Mouse (Mus musculus): ENCODE measurements at regions not wholly inside any gene's neighbourhood (a gene's known extent, or its start where the extent isn't known, plus 50 kb on each side); places are given as distances from the start of the nearest gene placed in this dataset.

DNA sequence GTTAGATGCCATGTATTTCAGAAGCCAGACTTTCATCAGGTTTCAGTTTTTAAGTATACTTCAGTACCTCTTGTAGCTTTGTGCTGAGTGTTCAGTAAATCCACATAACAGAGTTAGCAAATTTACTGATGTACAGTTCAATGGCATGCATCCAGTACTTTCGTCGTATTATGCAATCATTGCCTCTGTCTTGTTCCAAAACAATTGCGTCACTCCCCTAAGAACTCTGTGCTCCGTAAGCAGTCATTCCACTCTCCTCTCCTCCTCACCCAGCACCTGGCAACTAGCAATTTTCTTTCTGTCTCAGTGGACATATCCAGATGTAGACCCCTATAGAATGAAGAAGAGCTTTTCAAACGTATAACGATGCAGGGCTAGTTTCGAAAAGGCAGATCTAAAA lies 209.5 kb downstream of the Bmp2 start:
- 47% methylated on average over 7 of the region's 7 CpGs for WGBS
- TF ChIP-seq CTCF (IDR thresholded peaks at IDR 0.05; ENCODE audit: low read depth): no peak
- no peaks in the 10 kb centered on the region for H3K4me1 ChIP-seq (replicated peaks; ENCODE audit: control insufficient read depth, insufficient read depth, low read length)
- no peaks in the 10 kb centered on the region for H3K36me3 ChIP-seq (ENCODE audit: control insufficient read depth, insufficient read depth)
- ATAC-seq: no peak
- no peaks in the 10 kb centered on the region for H3K9me3 ChIP-seq (ENCODE audit: control insufficient read depth)
- H3K27ac ChIP-seq (ENCODE audit: low read depth, low read length): no peak overlapping the region
- no peak overlapping the region for H3K9ac ChIP-seq (ENCODE audit: low read depth, low read length)
- no peaks in the 10 kb centered on the region for H3K27me3 ChIP-seq (replicated peaks; ENCODE audit: control insufficient read depth, insufficient read depth, low read length)
- no peak overlapping the region for H3K4me2 ChIP-seq (replicated peaks; ENCODE audit: low read depth)
- no peak overlapping the region for H3K4me3 ChIP-seq (ENCODE audit: low read depth, low read length)

DNA sequence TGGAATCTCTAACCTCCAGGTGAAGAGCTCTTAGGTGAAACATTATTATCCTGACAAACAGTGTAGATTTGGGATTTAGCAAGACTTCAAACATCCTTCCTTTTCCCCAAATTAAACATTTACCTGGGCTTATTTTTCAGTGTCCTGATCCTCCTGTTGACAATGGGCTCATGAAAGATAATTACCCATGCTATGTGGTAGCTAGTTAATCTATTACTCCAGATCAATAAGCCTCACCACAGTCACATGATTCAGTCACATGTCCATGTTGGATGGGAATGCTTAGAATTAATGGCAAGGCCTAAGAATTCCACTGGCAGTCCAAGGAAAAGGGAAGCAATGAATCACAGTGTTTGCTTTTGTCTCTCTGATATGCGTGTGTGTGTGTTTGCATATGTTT lies 216.6 kb downstream of the Bmp2 start:
- Histone ChIP-seq H3K9ac (ENCODE audit: low read depth, low read length) (no peak overlapping the region), H3K27me3 (replicated peaks; ENCODE audit: control insufficient read depth, insufficient read depth, low read length) (no peaks in the 10 kb centered on the region), H3K27ac (ENCODE audit: low read depth, low read length) (no peak overlapping the region), H3K4me3 (ENCODE audit: low read depth, low read length) (no peak overlapping the region), H3K4me2 (replicated peaks; ENCODE audit: low read depth) (no peak overlapping the region), H3K4me1 (replicated peaks; ENCODE audit: control insufficient read depth, insufficient read depth, low read length) (no peaks in the 10 kb centered on the region), H3K9me3 (ENCODE audit: control insufficient read depth) (no peaks in the 10 kb centered on the region), H3K36me3 (ENCODE audit: control insufficient read depth, insufficient read depth) (no peaks in the 10 kb centered on the region)
- WGBS: 36% methylated on average over 1 of the region's 1 CpGs
- TF ChIP-seq CTCF (IDR thresholded peaks at IDR 0.05; ENCODE audit: low read depth): no peak
- ATAC-seq: no peak

DNA sequence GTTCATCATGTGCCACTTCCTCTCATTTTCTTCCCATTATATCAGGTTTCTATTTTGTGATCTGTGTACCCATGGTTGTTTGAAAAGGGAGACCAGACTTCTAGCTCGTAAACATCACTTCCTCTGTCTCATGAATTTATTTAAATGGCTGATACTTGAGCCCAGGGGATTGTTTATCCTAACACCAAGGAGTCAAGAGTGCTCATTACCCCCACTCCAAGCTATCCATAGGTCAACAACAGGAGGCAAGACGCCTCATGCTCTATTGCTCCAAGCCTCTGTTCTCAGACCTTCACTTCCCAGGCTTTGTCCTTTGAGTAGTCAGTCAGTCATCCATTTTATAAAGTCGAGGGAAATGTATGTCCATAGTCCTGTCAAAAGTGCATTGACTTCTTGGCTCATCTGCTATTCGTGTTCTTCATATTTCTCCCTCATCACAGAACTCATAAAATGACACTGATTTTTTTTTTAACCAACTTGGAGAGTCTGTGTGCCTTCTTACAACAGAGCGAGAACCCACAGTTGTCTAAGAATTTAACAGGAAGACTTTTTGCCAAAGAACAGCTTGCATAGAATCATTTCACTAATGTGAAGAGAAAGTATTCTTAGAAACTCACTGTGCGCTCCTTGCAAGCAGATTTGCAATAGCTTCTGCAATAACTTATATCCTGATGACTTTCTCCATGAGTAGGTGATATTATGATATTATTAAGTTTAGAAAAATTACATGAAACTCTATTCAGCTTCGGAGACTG lies 231.8 kb downstream of the Bmp2 start:
- TF ChIP-seq CTCF (IDR thresholded peaks at IDR 0.05; ENCODE audit: low read depth): no peak
- Histone ChIP-seq H3K27me3 (replicated peaks; ENCODE audit: control insufficient read depth, insufficient read depth, low read length) (no peaks in the 10 kb centered on the region), H3K27ac (ENCODE audit: low read depth, low read length) (no peak overlapping the region), H3K4me2 (replicated peaks; ENCODE audit: low read depth) (no peak overlapping the region), H3K4me3 (ENCODE audit: low read depth, low read length) (no peak overlapping the region), H3K9me3 (ENCODE audit: control insufficient read depth) (no peaks in the 10 kb centered on the region), H3K9ac (ENCODE audit: low read depth, low read length) (no peak overlapping the region), H3K4me1 (replicated peaks; ENCODE audit: control insufficient read depth, insufficient read depth, low read length) (no peaks in the 10 kb centered on the region), H3K36me3 (ENCODE audit: control insufficient read depth, insufficient read depth) (no peaks in the 10 kb centered on the region)
- no peak for ATAC-seq
- 71% methylated on average over 7 of the region's 7 CpGs for WGBS

DNA sequence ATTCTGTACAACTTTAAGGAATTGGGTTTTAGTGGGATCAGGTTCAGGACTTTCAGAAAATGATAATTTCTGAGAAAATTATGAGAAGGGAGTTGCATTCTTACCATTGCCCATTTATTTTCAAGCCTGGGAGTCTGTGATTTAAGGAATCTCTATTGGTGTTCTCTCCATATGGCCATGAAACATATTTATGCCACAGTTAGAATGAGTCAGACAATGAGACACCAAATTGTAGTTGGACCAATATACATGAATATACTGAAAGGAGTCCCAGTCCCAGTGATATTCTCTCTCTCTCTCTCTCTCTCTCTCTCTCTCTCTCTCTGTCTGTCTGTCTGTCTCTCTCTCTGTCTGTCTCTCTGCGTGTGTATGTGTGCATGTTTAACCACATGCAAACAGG lies 239.1 kb downstream of the Bmp2 start:
- Histone ChIP-seq H3K9ac (ENCODE audit: low read depth, low read length) (no peak overlapping the region), H3K4me1 (replicated peaks; ENCODE audit: control insufficient read depth, insufficient read depth, low read length) (no peaks in the 10 kb centered on the region), H3K27ac (ENCODE audit: low read depth, low read length) (no peak overlapping the region), H3K27me3 (replicated peaks; ENCODE audit: control insufficient read depth, insufficient read depth, low read length) (no peaks in the 10 kb centered on the region), H3K4me3 (ENCODE audit: low read depth, low read length) (no peak overlapping the region), H3K4me2 (replicated peaks; ENCODE audit: low read depth) (no peak overlapping the region), H3K9me3 (ENCODE audit: control insufficient read depth) (no peaks in the 10 kb centered on the region), H3K36me3 (ENCODE audit: control insufficient read depth, insufficient read depth) (no peaks in the 10 kb centered on the region)
- ATAC-seq: no peak
- WGBS: 48% methylated on average over 1 of the region's 1 CpGs
- no peak for TF ChIP-seq CTCF (IDR thresholded peaks at IDR 0.05; ENCODE audit: low read depth)

DNA sequence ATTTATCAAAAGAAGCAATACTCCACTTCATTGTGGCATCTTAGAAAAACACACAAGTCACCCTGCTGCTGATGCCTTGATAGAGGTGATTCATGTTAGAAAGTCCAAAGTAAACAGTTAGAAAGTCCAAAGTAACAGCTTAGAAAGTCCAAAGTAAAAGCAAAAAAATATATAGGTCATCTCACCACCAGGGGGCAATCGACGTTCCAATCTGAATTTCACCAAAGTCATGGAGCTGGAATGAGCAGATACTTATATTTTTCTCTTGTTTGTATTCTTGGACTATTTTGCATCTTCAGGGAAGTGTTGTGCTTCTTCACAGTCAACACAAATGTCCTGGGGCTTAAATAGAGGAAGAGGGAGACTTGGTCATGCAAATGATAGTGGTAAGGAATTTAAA lies 241.3 kb downstream of the Bmp2 start:
- H3K4me1 ChIP-seq (replicated peaks; ENCODE audit: control insufficient read depth, insufficient read depth, low read length): no peaks in the 10 kb centered on the region
- no peaks in the 10 kb centered on the region for H3K27me3 ChIP-seq (replicated peaks; ENCODE audit: control insufficient read depth, insufficient read depth, low read length)
- H3K36me3 ChIP-seq (ENCODE audit: control insufficient read depth, insufficient read depth): no peaks in the 10 kb centered on the region
- no peak overlapping the region for H3K27ac ChIP-seq (ENCODE audit: low read depth, low read length)
- H3K9me3 ChIP-seq (ENCODE audit: control insufficient read depth): no peaks in the 10 kb centered on the region
- no peak overlapping the region for H3K9ac ChIP-seq (ENCODE audit: low read depth, low read length)
- 23% methylated on average over 2 of the region's 2 CpGs for WGBS
- peak; percentile 69 for TF ChIP-seq CTCF (IDR thresholded peaks at IDR 0.05; ENCODE audit: low read depth)
- ATAC-seq: no peak
- H3K4me2 ChIP-seq (replicated peaks; ENCODE audit: low read depth): no peak overlapping the region
- H3K4me3 ChIP-seq (ENCODE audit: low read depth, low read length): no peak overlapping the region

DNA sequence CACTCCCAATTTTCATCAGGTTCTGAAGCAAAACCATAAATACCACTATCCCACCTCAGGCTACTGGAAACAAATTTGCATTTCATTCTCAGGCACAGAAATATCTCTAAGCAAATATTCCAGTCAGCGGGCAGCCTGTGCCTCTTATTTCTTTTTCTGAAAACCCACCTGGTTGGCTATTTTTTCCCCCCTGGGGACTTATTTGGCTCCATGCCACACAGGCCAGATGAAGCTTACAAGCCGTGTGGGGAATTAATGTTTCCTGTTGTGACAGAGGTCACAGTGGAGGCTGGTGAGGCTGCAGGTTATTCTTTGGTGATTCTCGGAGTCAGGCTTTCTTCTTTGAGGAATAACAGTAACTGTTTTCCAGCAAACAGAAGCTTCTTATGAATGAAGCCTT lies 250.7 kb downstream of the Bmp2 start:
- no peaks in the 10 kb centered on the region for H3K4me1 ChIP-seq (replicated peaks; ENCODE audit: control insufficient read depth, insufficient read depth, low read length)
- H3K4me3 ChIP-seq (ENCODE audit: low read depth, low read length): no peak overlapping the region
- no peak overlapping the region for H3K4me2 ChIP-seq (replicated peaks; ENCODE audit: low read depth)
- no peaks in the 10 kb centered on the region for H3K27me3 ChIP-seq (replicated peaks; ENCODE audit: control insufficient read depth, insufficient read depth, low read length)
- H3K9me3 ChIP-seq (ENCODE audit: control insufficient read depth): no peaks in the 10 kb centered on the region
- no peaks in the 10 kb centered on the region for H3K36me3 ChIP-seq (ENCODE audit: control insufficient read depth, insufficient read depth)
- no peak for TF ChIP-seq CTCF (IDR thresholded peaks at IDR 0.05; ENCODE audit: low read depth)
- WGBS: 52% methylated on average over 3 of the region's 3 CpGs
- H3K27ac ChIP-seq (ENCODE audit: low read depth, low read length): no peak overlapping the region
- no peak for ATAC-seq
- H3K9ac ChIP-seq (ENCODE audit: low read depth, low read length): no peak overlapping the region

DNA sequence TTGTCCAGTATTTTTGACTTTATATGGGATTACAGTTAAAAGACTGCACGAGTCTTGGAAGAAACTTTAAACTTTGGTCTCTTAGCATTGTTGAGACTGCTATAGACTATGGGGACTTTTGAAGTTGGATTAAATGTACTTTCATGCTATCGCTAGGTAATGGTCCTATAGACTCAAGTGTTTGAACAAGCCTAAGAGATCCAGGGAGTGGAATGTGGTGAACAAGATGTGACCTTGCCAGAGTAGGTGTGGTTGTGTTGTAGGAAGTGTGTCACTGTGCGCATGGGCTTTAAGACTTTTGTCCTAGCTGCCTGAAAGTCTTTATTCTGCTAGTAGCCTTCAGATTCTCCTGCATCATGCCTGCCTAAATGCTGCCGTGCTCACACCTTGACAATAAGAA lies 269.5 kb downstream of the Bmp2 start:
- no peak overlapping the region for H3K4me3 ChIP-seq (ENCODE audit: low read depth, low read length)
- H3K9me3 ChIP-seq (ENCODE audit: control insufficient read depth): no peaks in the 10 kb centered on the region
- H3K36me3 ChIP-seq (ENCODE audit: control insufficient read depth, insufficient read depth): no peaks in the 10 kb centered on the region
- no peak for ATAC-seq
- no peak overlapping the region for H3K27ac ChIP-seq (ENCODE audit: low read depth, low read length)
- TF ChIP-seq CTCF (IDR thresholded peaks at IDR 0.05; ENCODE audit: low read depth): no peak
- no peaks in the 10 kb centered on the region for H3K27me3 ChIP-seq (replicated peaks; ENCODE audit: control insufficient read depth, insufficient read depth, low read length)
- no peak overlapping the region for H3K4me2 ChIP-seq (replicated peaks; ENCODE audit: low read depth)
- H3K9ac ChIP-seq (ENCODE audit: low read depth, low read length): no peak overlapping the region
- H3K4me1 ChIP-seq (replicated peaks; ENCODE audit: control insufficient read depth, insufficient read depth, low read length): no peaks in the 10 kb centered on the region
- WGBS: 69% methylated on average over 4 of the region's 4 CpGs

All from intestine, postnatal 0 days (tissue).